Mouse (Mus musculus): ENCODE measurements at regions not wholly inside any gene's neighbourhood (a gene's known extent, or its start where the extent isn't known, plus 50 kb on each side); places are given as distances from the start of the nearest gene placed in this dataset.
"Not testable (repeated sequence)": the region's sequence is repeated elsewhere in the genome, so short reads cannot be mapped to it uniquely, and the experiment has no call there.

- no peak overlapping the region for H3K9ac ChIP-seq
- WGBS, result 7% methylated on average over 10 of the region's 10 CpGs
- H3K27ac ChIP-seq, result no peak overlapping the region
- peak overlapping the region; percentile 24; the same call in 1 of the 2 replicates for H3K4me2 ChIP-seq
- no peaks in the 10 kb centered on the region for H3K9me3 ChIP-seq (replicated peaks)
- peaks cover 14% of the 10 kb centered on the region; the same call in 1 of the 2 replicates for H3K4me1 ChIP-seq
- H3K36me3 ChIP-seq (ENCODE audit: poor library complexity, severe bottlenecking), result no peaks in the 10 kb centered on the region
- no peak overlapping the region for H3K4me3 ChIP-seq
- no peaks in the 10 kb centered on the region for H3K27me3 ChIP-seq
- ATAC-seq, result no peak
Observed at GRCm38 (mm10) chr13:72497521-72497920, 131.1 kb upstream of the Irx2 start.

- Histone ChIP-seq H3K9ac (no peak overlapping the region), H3K4me3 (no peak overlapping the region), H3K36me3 (ENCODE audit: poor library complexity, severe bottlenecking) (no peaks in the 10 kb centered on the region), H3K27ac (no peak overlapping the region), H3K4me2 (no peak overlapping the region), H3K4me1 (no peaks in the 10 kb centered on the region), H3K9me3 (replicated peaks) (no peaks in the 10 kb centered on the region), H3K27me3 (no peaks in the 10 kb centered on the region)
- no peak for ATAC-seq
- WGBS, result 85% methylated on average over 4 of the region's 4 CpGs
Observed at GRCm38 (mm10) chr13:72505954-72506353, 122.7 kb upstream of the Irx2 start.

GRCm38 (mm10) chr13:72538633-72539032 is 90.0 kb upstream of the Irx2 start:
- H3K4me1 ChIP-seq, result no peaks in the 10 kb centered on the region
- H3K4me3 ChIP-seq, result no peak overlapping the region
- no peaks in the 10 kb centered on the region for H3K36me3 ChIP-seq (ENCODE audit: poor library complexity, severe bottlenecking)
- H3K9me3 ChIP-seq (replicated peaks), result no peaks in the 10 kb centered on the region
- H3K9ac ChIP-seq, result no peak overlapping the region
- no peaks in the 10 kb centered on the region for H3K27me3 ChIP-seq
- WGBS, result 93% methylated on average over 4 of the region's 4 CpGs
- H3K4me2 ChIP-seq, result no peak overlapping the region
- H3K27ac ChIP-seq, result no peak overlapping the region
- no peak for ATAC-seq

GRCm38 (mm10) chr13:72541706-72542105 is 86.9 kb upstream of the Irx2 start:
- Histone ChIP-seq H3K9ac (no peak overlapping the region), H3K4me3 (no peak overlapping the region), H3K4me2 (no peak overlapping the region), H3K27me3 (no peaks in the 10 kb centered on the region), H3K9me3 (replicated peaks) (no peaks in the 10 kb centered on the region), H3K4me1 (no peaks in the 10 kb centered on the region), H3K36me3 (ENCODE audit: poor library complexity, severe bottlenecking) (no peaks in the 10 kb centered on the region), H3K27ac (no peak overlapping the region)
- no peak for ATAC-seq
- 93% methylated on average over 3 of the region's 3 CpGs for WGBS

- ATAC-seq, result no peak
- 72% methylated on average over 8 of the region's 8 CpGs for WGBS
- Histone ChIP-seq H3K27me3 (no peaks in the 10 kb centered on the region; the same call in 1 of the 2 replicates), H3K9me3 (replicated peaks) (no peaks in the 10 kb centered on the region), H3K4me2 (no peak overlapping the region), H3K4me1 (no peaks in the 10 kb centered on the region), H3K9ac (no peak overlapping the region), H3K36me3 (ENCODE audit: poor library complexity, severe bottlenecking) (no peaks in the 10 kb centered on the region), H3K27ac (no peak overlapping the region), H3K4me3 (no peak overlapping the region)
Observed at GRCm38 (mm10) chr13:72557951-72558350, 70.7 kb upstream of the Irx2 start.

GRCm38 (mm10) chr13:72571871-72572270 is 56.7 kb upstream of the Irx2 start:
- Histone ChIP-seq H3K9me3 (replicated peaks) (no peaks in the 10 kb centered on the region), H3K36me3 (ENCODE audit: poor library complexity, severe bottlenecking) (no peaks in the 10 kb centered on the region), H3K4me3 (no peak overlapping the region), H3K27ac (no peak overlapping the region), H3K4me1 (no peaks in the 10 kb centered on the region), H3K9ac (no peak overlapping the region), H3K27me3 (0 out of 2 replicates have a peak, but pooled peaks cover 5% of the 10 kb centered on the region), H3K4me2 (no peak overlapping the region)
- no peak for ATAC-seq
- 52% methylated on average over 7 of the region's 7 CpGs for WGBS

GRCm38 (mm10) chr13:72572846-72573245 is 55.8 kb upstream of the Irx2 start:
- Histone ChIP-seq H3K27ac (no peak overlapping the region), H3K9me3 (replicated peaks) (no peaks in the 10 kb centered on the region), H3K9ac (no peak overlapping the region), H3K4me3 (no peak overlapping the region), H3K4me1 (no peaks in the 10 kb centered on the region), H3K4me2 (no peak overlapping the region), H3K27me3 (0 out of 2 replicates have a peak, but pooled peaks cover 5% of the 10 kb centered on the region), H3K36me3 (ENCODE audit: poor library complexity, severe bottlenecking) (no peaks in the 10 kb centered on the region)
- 30% methylated on average over 1 of the region's 1 CpGs for WGBS
- no peak for ATAC-seq

GRCm38 (mm10) chr13:72574126-72574525 is 54.5 kb upstream of the Irx2 start:
- not testable (repeated sequence) for H3K27ac ChIP-seq; H3K4me3 ChIP-seq; H3K9me3 ChIP-seq (replicated peaks); H3K27me3 ChIP-seq; H3K9ac ChIP-seq; H3K4me2 ChIP-seq; H3K36me3 ChIP-seq (ENCODE audit: poor library complexity, severe bottlenecking); ATAC-seq; H3K4me1 ChIP-seq
- WGBS, result 64% methylated on average over 4 of the region's 4 CpGs

- Histone ChIP-seq H3K4me2 (no peak overlapping the region), H3K36me3 (ENCODE audit: poor library complexity, severe bottlenecking) (no peaks in the 10 kb centered on the region), H3K4me1 (no peaks in the 10 kb centered on the region), H3K9ac (no peak overlapping the region), H3K27me3 (0 out of 2 replicates have a peak, but pooled peaks cover 5% of the 10 kb centered on the region), H3K4me3 (no peak overlapping the region), H3K27ac (no peak overlapping the region), H3K9me3 (replicated peaks) (no peaks in the 10 kb centered on the region; the same call in 1 of the 2 replicates)
- WGBS, result 43% methylated on average over 6 of the region's 6 CpGs
- peak; percentile 33; the same call in 1 of the 2 replicates for ATAC-seq
Observed at GRCm38 (mm10) chr13:72576485-72576884, 52.1 kb upstream of the Irx2 start.

- Histone ChIP-seq H3K4me1 (no peaks in the 10 kb centered on the region), H3K36me3 (ENCODE audit: poor library complexity, severe bottlenecking) (no peaks in the 10 kb centered on the region), H3K27ac (no peak overlapping the region), H3K4me2 (no peak overlapping the region), H3K27me3 (no peaks in the 10 kb centered on the region), H3K9ac (no peak overlapping the region), H3K4me3 (no peak overlapping the region), H3K9me3 (replicated peaks) (no peaks in the 10 kb centered on the region; the same call in 1 of the 2 replicates)
- WGBS, result 88% methylated on average over 3 of the region's 3 CpGs
- ATAC-seq, result no peak
Observed at GRCm38 (mm10) chr13:72578416-72578815, 50.2 kb upstream of the Irx2 start.

All from forebrain, embryonic 13.5 days (tissue).